Mouse (Mus musculus): Measurements from ENCODE around the gene Gm4763. TPM values are rescaled to one million over a fixed set of nuclear protein-coding genes. Genes with fewer than 3 reads are reported as not detected.
"Not testable (repeated sequence)": the region's sequence is repeated elsewhere in the genome, so short reads cannot be mapped to it uniquely, and the experiment has no call there.

Gene Gm4763
- polyA plus RNA-seq (2014; fragmentation: Nextera tagmentation; extraction: Ambion mirVana): not detected in 2 replicates

DNA sequence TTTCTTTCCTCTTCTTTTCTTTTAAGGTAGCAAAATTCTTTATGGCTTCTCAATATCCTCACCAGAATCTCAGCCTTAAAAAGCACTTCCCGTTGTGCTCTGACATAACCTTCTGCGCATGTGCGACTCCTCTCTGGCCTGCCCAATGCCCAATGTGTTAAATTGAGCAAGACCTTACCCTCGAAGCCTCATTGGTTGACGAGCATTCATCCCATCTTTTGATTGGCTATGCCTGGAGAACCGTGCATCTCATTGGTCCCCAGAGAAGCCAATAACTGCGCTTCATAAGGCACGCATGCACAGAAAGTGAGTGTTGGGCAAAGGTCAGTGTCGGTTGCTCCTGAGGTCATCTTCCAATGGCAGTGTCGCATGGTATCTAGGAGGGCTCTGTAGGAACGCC is at the start of gene Gm4763:
TSS of gene Gm4763 (minus strand) at position 101 of the 400 bp plus-strand sequence.
- WGBS: 92% methylated on average over 11 of the region's 11 CpGs
- not testable (repeated sequence) for H3K27me3 ChIP-seq (replicated peaks; ENCODE audit: control insufficient read depth, insufficient read depth, low read length); H3K4me1 ChIP-seq (replicated peaks; ENCODE audit: control insufficient read depth, insufficient read depth, low read length); H3K4me3 ChIP-seq (ENCODE audit: low read depth, low read length); H3K36me3 ChIP-seq (ENCODE audit: control insufficient read depth, insufficient read depth, low read length); H3K27ac ChIP-seq (ENCODE audit: low read depth); H3K9me3 ChIP-seq (ENCODE audit: control insufficient read depth, low read length); H3K9ac ChIP-seq (ENCODE audit: low read length); DNase-seq (ENCODE audit: low spot score); H3K4me2 ChIP-seq (ENCODE audit: low read length); ATAC-seq (replicated peaks; ENCODE audit: low FRiP score, low TSS enrichment, low read depth)

DNA sequence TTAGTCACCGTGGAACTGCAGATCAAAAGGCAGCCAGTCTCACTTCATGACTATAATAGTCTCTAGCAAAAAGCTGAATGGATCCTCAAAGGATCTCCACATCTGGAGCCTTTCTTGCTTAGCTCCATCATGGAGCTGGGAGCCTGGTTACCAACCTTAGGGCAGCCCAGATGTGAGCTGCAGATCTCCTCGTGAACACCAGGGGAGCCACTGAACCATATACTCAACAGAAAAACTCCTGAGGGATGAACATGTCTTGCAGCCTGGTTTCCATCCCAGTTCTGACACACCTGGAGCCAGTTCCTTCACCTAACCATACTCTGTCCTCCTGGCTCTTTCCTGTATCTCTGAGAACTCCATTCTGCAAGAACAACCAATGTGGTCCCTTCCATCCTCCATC is 49.4 kb upstream of the Gm4763 start:
- WGBS: 72% methylated on average over 2 of the region's 2 CpGs
- no peak overlapping the region for H3K4me3 ChIP-seq (ENCODE audit: low read depth, low read length)

DNA sequence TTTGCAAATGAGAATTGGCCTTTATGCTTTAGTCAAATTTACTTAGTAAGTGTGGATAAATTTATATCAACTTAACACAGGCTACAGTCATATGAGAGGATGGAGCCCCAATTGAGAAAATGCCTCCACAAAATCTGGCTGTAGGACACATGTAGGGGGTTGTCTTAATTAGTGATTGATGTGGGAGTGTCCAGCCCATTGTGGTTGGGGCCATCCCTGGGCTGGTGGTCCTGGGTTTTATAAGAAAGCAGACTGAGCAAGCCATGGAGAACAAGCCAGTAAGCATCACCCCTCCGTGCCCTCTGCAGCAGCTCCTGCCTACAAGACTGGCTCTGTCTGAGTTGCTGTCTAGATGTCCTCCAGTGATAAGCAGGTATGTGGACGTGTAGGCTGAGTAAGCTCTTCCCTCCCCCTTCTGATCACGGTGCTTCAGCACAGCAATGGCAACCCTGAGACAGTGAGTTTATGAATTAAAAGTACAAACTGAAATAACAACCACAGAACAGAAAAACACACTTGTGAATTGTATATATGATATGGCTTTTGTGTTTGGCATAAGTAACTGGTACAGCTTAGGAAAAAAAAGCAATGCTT is 47.3 kb upstream of the Gm4763 start:
- Histone ChIP-seq H3K4me3 (ENCODE audit: low read depth, low read length) (no peak overlapping the region), H3K4me1 (replicated peaks; ENCODE audit: control insufficient read depth, insufficient read depth, low read length) (no peaks in the 10 kb centered on the region), H3K27me3 (replicated peaks; ENCODE audit: control insufficient read depth, insufficient read depth, low read length) (no peaks in the 10 kb centered on the region), H3K27ac (ENCODE audit: low read depth) (no peak overlapping the region), H3K4me2 (ENCODE audit: low read length) (no peak overlapping the region), H3K9ac (ENCODE audit: low read length) (no peak overlapping the region), H3K9me3 (ENCODE audit: control insufficient read depth, low read length) (no peaks in the 10 kb centered on the region), H3K36me3 (ENCODE audit: control insufficient read depth, insufficient read depth, low read length) (no peaks in the 10 kb centered on the region)
- WGBS: 41% methylated on average over 3 of the region's 3 CpGs
- ATAC-seq (replicated peaks; ENCODE audit: low FRiP score, low TSS enrichment, low read depth): no peak
- DNase-seq (ENCODE audit: low spot score): no peak

More for the DNA sequence above, 49.4 kb upstream of the Gm4763 start:
- DNase-seq (ENCODE audit: low spot score): no peak
- Histone ChIP-seq H3K9ac (ENCODE audit: low read length) (no peak overlapping the region), H3K4me2 (ENCODE audit: low read length) (no peak overlapping the region), H3K4me1 (replicated peaks; ENCODE audit: control insufficient read depth, insufficient read depth, low read length) (no peaks in the 10 kb centered on the region), H3K27ac (ENCODE audit: low read depth) (no peak overlapping the region), H3K36me3 (ENCODE audit: control insufficient read depth, insufficient read depth, low read length) (no peaks in the 10 kb centered on the region), H3K27me3 (replicated peaks; ENCODE audit: control insufficient read depth, insufficient read depth, low read length) (no peaks in the 10 kb centered on the region), H3K9me3 (ENCODE audit: control insufficient read depth, low read length) (no peaks in the 10 kb centered on the region)
- no peak for ATAC-seq (replicated peaks; ENCODE audit: low FRiP score, low TSS enrichment, low read depth)

DNA sequence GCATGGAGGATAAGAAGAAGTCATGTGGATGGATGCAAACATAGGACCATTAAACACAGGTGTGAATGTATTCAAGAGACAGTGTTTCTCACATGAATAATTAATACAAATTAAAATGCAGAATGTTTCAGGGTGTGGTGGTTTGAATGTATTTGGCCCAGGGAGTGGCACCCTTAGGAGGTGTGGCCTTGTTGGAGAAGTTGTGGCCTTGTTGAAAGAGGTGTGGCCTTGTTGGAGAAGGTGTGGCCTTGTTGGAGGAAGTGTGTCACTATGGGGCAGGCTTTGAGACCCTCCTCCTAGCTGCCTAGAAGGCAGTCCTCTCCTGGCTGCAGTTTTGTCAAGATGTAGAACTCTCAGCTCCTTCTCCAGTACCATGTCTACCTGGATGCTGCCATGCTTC is 44.7 kb upstream of the Gm4763 start:
- Histone ChIP-seq H3K4me3 (ENCODE audit: low read depth, low read length) (no peak overlapping the region), H3K27ac (ENCODE audit: low read depth) (no peak overlapping the region), H3K27me3 (replicated peaks; ENCODE audit: control insufficient read depth, insufficient read depth, low read length) (no peaks in the 10 kb centered on the region), H3K36me3 (ENCODE audit: control insufficient read depth, insufficient read depth, low read length) (no peaks in the 10 kb centered on the region), H3K9me3 (ENCODE audit: control insufficient read depth, low read length) (no peaks in the 10 kb centered on the region), H3K9ac (ENCODE audit: low read length) (no peak overlapping the region), H3K4me2 (ENCODE audit: low read length) (no peak overlapping the region), H3K4me1 (replicated peaks; ENCODE audit: control insufficient read depth, insufficient read depth, low read length) (no peaks in the 10 kb centered on the region)
- ATAC-seq (replicated peaks; ENCODE audit: low FRiP score, low TSS enrichment, low read depth) (no peak), DNase-seq (ENCODE audit: low spot score) (no peak)

DNA sequence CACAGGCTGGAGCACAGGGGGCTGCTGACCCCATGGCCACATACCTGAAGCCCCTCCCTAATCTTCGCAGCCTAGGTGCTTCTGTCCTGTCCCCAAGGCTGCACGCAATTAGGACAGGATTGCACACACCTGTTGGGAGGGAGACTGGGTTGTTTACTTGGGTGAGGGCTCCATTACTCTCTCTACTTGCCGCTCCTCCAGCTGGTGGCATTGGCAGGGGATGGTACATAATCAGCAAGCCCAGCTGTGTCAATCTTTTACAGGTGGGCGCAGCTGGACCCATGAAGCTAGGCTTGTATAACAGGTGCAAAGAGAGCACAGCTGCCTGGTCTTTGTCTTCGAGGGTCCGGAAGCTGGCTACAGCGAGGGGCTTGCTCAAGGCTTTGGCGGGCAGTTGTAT is 35.9 kb upstream of the Gm4763 start:
- DNase-seq (ENCODE audit: low spot score) (no peak), ATAC-seq (replicated peaks; ENCODE audit: low FRiP score, low TSS enrichment, low read depth) (no peak)
- Histone ChIP-seq H3K4me2 (ENCODE audit: low read length) (no peak overlapping the region), H3K9ac (ENCODE audit: low read length) (no peak overlapping the region), H3K27ac (ENCODE audit: low read depth) (no peak overlapping the region), H3K4me3 (ENCODE audit: low read depth, low read length) (no peak overlapping the region), H3K9me3 (ENCODE audit: control insufficient read depth, low read length) (no peaks in the 10 kb centered on the region), H3K36me3 (ENCODE audit: control insufficient read depth, insufficient read depth, low read length) (no peaks in the 10 kb centered on the region), H3K27me3 (replicated peaks; ENCODE audit: control insufficient read depth, insufficient read depth, low read length) (no peaks in the 10 kb centered on the region), H3K4me1 (replicated peaks; ENCODE audit: control insufficient read depth, insufficient read depth, low read length) (no peaks in the 10 kb centered on the region)
- 81% methylated on average over 8 of the region's 8 CpGs for WGBS

DNA sequence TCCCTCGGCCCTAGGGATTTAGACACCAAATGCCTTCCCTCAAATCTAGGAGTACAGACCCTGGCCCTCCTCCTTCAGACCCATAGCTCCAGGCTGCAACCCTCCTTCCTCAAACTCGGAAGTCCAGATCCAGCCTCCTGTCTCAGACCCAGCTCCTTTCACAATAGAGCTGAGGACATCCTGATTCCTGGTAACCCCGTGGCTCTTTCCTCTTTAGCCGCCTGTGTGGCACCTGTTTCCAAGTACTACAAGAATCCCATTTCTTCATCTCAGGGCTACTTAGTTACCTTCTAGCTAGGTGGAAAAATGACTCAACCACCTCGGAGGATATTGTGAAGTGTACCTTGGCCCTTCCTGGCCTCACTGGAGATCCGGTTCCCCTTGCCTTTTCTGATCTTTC is 34.5 kb upstream of the Gm4763 start:
- Histone ChIP-seq H3K9ac (ENCODE audit: low read length) (no peak overlapping the region), H3K36me3 (ENCODE audit: control insufficient read depth, insufficient read depth, low read length) (no peaks in the 10 kb centered on the region), H3K9me3 (ENCODE audit: control insufficient read depth, low read length) (no peaks in the 10 kb centered on the region), H3K27me3 (replicated peaks; ENCODE audit: control insufficient read depth, insufficient read depth, low read length) (no peaks in the 10 kb centered on the region), H3K4me2 (ENCODE audit: low read length) (no peak overlapping the region), H3K4me3 (ENCODE audit: low read depth, low read length) (no peak overlapping the region), H3K4me1 (replicated peaks; ENCODE audit: control insufficient read depth, insufficient read depth, low read length) (no peaks in the 10 kb centered on the region), H3K27ac (ENCODE audit: low read depth) (no peak overlapping the region)
- ATAC-seq (replicated peaks; ENCODE audit: low FRiP score, low TSS enrichment, low read depth) (no peak), DNase-seq (ENCODE audit: low spot score) (no peak)
- WGBS: 72% methylated on average over 6 of the region's 6 CpGs

DNA sequence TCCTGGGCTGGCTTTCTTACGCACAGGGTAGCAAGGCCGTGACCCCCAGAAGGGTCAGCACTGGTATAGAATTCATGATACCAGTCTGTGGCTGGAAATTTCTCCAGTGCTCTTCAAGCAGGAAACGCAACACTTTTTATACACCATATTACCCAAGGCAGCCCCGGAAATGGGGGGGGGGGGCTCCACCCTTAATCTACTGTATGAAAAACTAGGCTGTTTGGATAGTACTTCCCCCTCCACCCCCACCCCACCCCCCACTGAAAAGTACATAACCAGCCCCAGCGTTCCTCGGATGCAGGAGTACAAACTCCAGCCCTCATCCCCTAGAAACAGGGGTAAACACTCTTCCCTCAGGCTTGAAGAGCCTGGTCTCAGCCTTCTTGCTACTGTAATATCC is 33.5 kb upstream of the Gm4763 start, which contains the start of gene Cd177:
TSS of gene Cd177 (minus strand) at position 101 of the 400 bp plus-strand sequence.
- ATAC-seq (replicated peaks; ENCODE audit: low FRiP score, low TSS enrichment, low read depth): no peak
- Histone ChIP-seq H3K36me3 (ENCODE audit: control insufficient read depth, insufficient read depth, low read length) (no peaks in the 10 kb centered on the region), H3K9ac (ENCODE audit: low read length) (no peak within 1 kb of the TSS), H3K27ac (ENCODE audit: low read depth) (no peak within 1 kb of the TSS), H3K27me3 (replicated peaks; ENCODE audit: control insufficient read depth, insufficient read depth, low read length) (no peaks in the 10 kb centered on the region), H3K4me3 (ENCODE audit: low read depth, low read length) (no peak within 1 kb of the TSS), H3K4me1 (replicated peaks; ENCODE audit: control insufficient read depth, insufficient read depth, low read length) (no peaks in the 10 kb centered on the region), H3K4me2 (ENCODE audit: low read length) (no peak within 1 kb of the TSS), H3K9me3 (ENCODE audit: control insufficient read depth, low read length) (no peaks in the 10 kb centered on the region)
- no peak for DNase-seq (ENCODE audit: low spot score)
- WGBS: 61% methylated on average over 6 of the region's 6 CpGs

DNA sequence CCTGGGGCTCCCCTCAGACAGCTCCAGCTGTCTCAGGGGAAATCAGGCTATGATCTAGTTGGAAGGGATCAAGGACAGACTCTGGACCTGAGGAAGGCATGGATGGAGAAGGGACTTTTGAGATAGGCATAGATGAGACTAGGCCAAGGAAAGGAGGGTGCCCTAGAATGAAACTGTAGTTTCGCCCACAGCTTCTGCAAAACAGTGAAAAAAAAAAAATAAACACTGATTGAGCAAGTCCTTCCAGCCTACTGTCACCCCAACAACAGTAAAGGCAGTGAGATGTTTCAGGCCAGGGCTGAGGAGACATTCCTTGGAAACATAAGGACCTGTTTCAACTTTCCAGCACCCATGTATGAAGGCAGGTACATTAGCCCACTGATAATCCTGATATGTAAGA is 31.8 kb upstream of the Gm4763 start:
- no peak overlapping the region for H3K27ac ChIP-seq (ENCODE audit: low read depth)
- H3K4me2 ChIP-seq (ENCODE audit: low read length): no peak overlapping the region
- no peak overlapping the region for H3K9ac ChIP-seq (ENCODE audit: low read length)
- H3K36me3 ChIP-seq (ENCODE audit: control insufficient read depth, insufficient read depth, low read length): no peaks in the 10 kb centered on the region
- DNase-seq (ENCODE audit: low spot score): no peak
- 80% methylated on average over 1 of the region's 1 CpGs for WGBS
- no peaks in the 10 kb centered on the region for H3K9me3 ChIP-seq (ENCODE audit: control insufficient read depth, low read length)
- no peak for ATAC-seq (replicated peaks; ENCODE audit: low FRiP score, low TSS enrichment, low read depth)
- no peaks in the 10 kb centered on the region for H3K4me1 ChIP-seq (replicated peaks; ENCODE audit: control insufficient read depth, insufficient read depth, low read length)
- no peaks in the 10 kb centered on the region for H3K27me3 ChIP-seq (replicated peaks; ENCODE audit: control insufficient read depth, insufficient read depth, low read length)
- no peak overlapping the region for H3K4me3 ChIP-seq (ENCODE audit: low read depth, low read length)

DNA sequence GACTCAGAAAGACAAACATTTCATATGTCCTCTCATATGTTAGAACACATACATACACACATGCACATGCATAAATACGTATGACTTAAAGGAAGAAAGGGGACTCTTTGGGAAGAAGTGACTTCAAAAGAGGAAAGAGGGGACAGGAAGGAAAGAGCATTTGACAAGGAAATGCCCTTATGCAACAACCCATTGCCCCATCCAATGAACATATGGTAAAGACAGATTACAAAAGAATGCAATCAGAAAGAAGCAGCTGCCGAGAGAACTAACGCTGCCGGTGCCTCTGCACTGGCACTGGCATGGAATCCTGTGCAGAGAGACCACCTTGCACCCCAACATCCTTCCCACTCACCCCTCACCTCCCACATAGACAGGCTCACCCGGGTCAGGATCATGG is 26.8 kb upstream of the Gm4763 start:
- no peaks in the 10 kb centered on the region for H3K27me3 ChIP-seq (replicated peaks; ENCODE audit: control insufficient read depth, insufficient read depth, low read length)
- no peak for DNase-seq (ENCODE audit: low spot score)
- no peak overlapping the region for H3K27ac ChIP-seq (ENCODE audit: low read depth)
- 74% methylated on average over 5 of the region's 5 CpGs for WGBS
- no peaks in the 10 kb centered on the region for H3K4me1 ChIP-seq (replicated peaks; ENCODE audit: control insufficient read depth, insufficient read depth, low read length)
- H3K36me3 ChIP-seq (ENCODE audit: control insufficient read depth, insufficient read depth, low read length): no peaks in the 10 kb centered on the region
- no peak overlapping the region for H3K9ac ChIP-seq (ENCODE audit: low read length)
- ATAC-seq (replicated peaks; ENCODE audit: low FRiP score, low TSS enrichment, low read depth): no peak
- H3K9me3 ChIP-seq (ENCODE audit: control insufficient read depth, low read length): no peaks in the 10 kb centered on the region
- H3K4me3 ChIP-seq (ENCODE audit: low read depth, low read length): no peak overlapping the region
- no peak overlapping the region for H3K4me2 ChIP-seq (ENCODE audit: low read length)

Data from intestine, embryonic 14.5 days (tissue).